8 mouse cellular contexts compared by ENCODE assay signal in genomic region chrX:12839406-12840159, GRCm38 (mm10).
DNase-seq lines count a peak whose midpoint lies in the region; ATAC-seq and TF ChIP-seq lines count a peak whose summit lies in the region.

No protein-coding gene starts in this region.

- no peak for ATAC-seq in G1E (ENCODE audit: extremely low read depth, insufficient number of reproducible peaks, low FRiP score, poor library complexity, severe bottlenecking)
- ATAC-seq in forebrain, embryonic 11.5 days (replicated peaks; ENCODE audit: low FRiP score), result peak; percentile 84
- peak; percentile 31; the same call in 1 of the 2 replicates for ATAC-seq in lung, embryonic 14.5 days (ENCODE audit: insufficient read depth)
- peak; percentile 62 for ATAC-seq in neural tube, embryonic 14.5 days (ENCODE audit: low read depth)

- H3K9ac ChIP-seq in forebrain, embryonic 11.5 days (ENCODE audit: low read length), result peak overlapping the region; percentile 29; the same call in 1 of the 2 replicates
- H3K9ac ChIP-seq in lung, embryonic 14.5 days, result peak overlapping the region; percentile 20; the same call in 1 of the 2 replicates
- H3K9ac ChIP-seq in neural tube, embryonic 14.5 days (replicated peaks; ENCODE audit: low read depth, low read length), result no peak overlapping the region; the same call in 1 of the 2 replicates

- no peak overlapping the region for H3K4me3 ChIP-seq in G1E (ENCODE audit: low read depth, low read length)
- H3K4me3 ChIP-seq in forebrain, embryonic 11.5 days (ENCODE audit: low read depth, low read length), result peak overlapping the region; percentile 7; the same call in 1 of the 2 replicates
- H3K4me3 ChIP-seq in hindbrain, embryonic 10.5 days, result peak overlapping the region; percentile 42
- peak overlapping the region; percentile 51 for H3K4me3 ChIP-seq in layer of hippocampus, adult 2 months
- peak overlapping the region; percentile 27 for H3K4me3 ChIP-seq in lung, embryonic 14.5 days (ENCODE audit: low read depth, low read length)
- H3K4me3 ChIP-seq in neural tube, embryonic 14.5 days (ENCODE audit: low read depth, low read length), result peak overlapping the region; percentile 13; the same call in 1 of the 2 replicates

- H3K9me3 ChIP-seq in G1E (replicated peaks), result no peaks in the 10 kb centered on the region
- H3K9me3 ChIP-seq in forebrain, embryonic 11.5 days (ENCODE audit: control insufficient read depth, low read length), result no peaks in the 10 kb centered on the region
- no peaks in the 10 kb centered on the region for H3K9me3 ChIP-seq in hindbrain, embryonic 10.5 days
- H3K9me3 ChIP-seq in lung, embryonic 14.5 days (ENCODE audit: low read depth, low read length), result no peaks in the 10 kb centered on the region
- H3K9me3 ChIP-seq in neural tube, embryonic 14.5 days (ENCODE audit: control insufficient read depth, low read length), result no peaks in the 10 kb centered on the region

- peak overlapping the region; percentile 93 for H3K27ac ChIP-seq in forebrain, embryonic 11.5 days (ENCODE audit: low read depth, low read length)
- H3K27ac ChIP-seq in hindbrain, embryonic 10.5 days, result peak overlapping the region; percentile 88
- H3K27ac ChIP-seq in layer of hippocampus, adult 2 months, result peak overlapping the region; percentile 92
- peak overlapping the region; percentile 88 for H3K27ac ChIP-seq in lung, embryonic 14.5 days (ENCODE audit: low read depth)
- H3K27ac ChIP-seq in neural tube, embryonic 14.5 days (ENCODE audit: low read depth, low read length), result peak overlapping the region; percentile 85

- H3K36me3 ChIP-seq in G1E (replicated peaks), result no peaks in the 10 kb centered on the region
- no peaks in the 10 kb centered on the region for H3K36me3 ChIP-seq in forebrain, embryonic 11.5 days (ENCODE audit: control insufficient read depth, insufficient read depth, low read length)
- H3K36me3 ChIP-seq in hindbrain, embryonic 10.5 days, result no peaks in the 10 kb centered on the region
- H3K36me3 ChIP-seq in lung, embryonic 14.5 days (ENCODE audit: insufficient read depth), result no peaks in the 10 kb centered on the region
- H3K36me3 ChIP-seq in neural tube, embryonic 14.5 days (ENCODE audit: control insufficient read depth, insufficient read depth, low read length), result no peaks in the 10 kb centered on the region

- TF ChIP-seq CTCF in G1E (IDR thresholded peaks at IDR 0.05; ENCODE audit: low read depth, low read length), result no peak
- peak; percentile 81 for TF ChIP-seq CTCF in layer of hippocampus, adult 2 months (conservative IDR thresholded peaks at IDR 0.05)
- peak; percentile 58 for TF ChIP-seq CTCF in lung, embryonic 14.5 days (IDR thresholded peaks at IDR 0.05; ENCODE audit: low read depth)

- peaks cover 2% of the 10 kb centered on the region; the same call in 1 of the 2 replicates for H3K27me3 ChIP-seq in G1E (ENCODE audit: insufficient read depth, low read length)
- no peaks in the 10 kb centered on the region for H3K27me3 ChIP-seq in forebrain, embryonic 11.5 days (ENCODE audit: control insufficient read depth, insufficient read depth, low read length)
- peaks cover 3% of the 10 kb centered on the region; the same call in 1 of the 2 replicates for H3K27me3 ChIP-seq in hindbrain, embryonic 10.5 days (ENCODE audit: insufficient read depth, poor library complexity, severe bottlenecking)
- no peaks in the 10 kb centered on the region for H3K27me3 ChIP-seq in lung, embryonic 14.5 days (ENCODE audit: insufficient read depth, low read length)
- H3K27me3 ChIP-seq in neural tube, embryonic 14.5 days (ENCODE audit: control insufficient read depth, insufficient read depth, low read length), result no peaks in the 10 kb centered on the region

- peak overlapping the region; percentile 39; the same call in 1 of the 2 replicates for H3K4me2 ChIP-seq in forebrain, embryonic 11.5 days (ENCODE audit: low read depth, low read length, severe bottlenecking)
- H3K4me2 ChIP-seq in lung, embryonic 14.5 days, result peak overlapping the region; percentile 57
- H3K4me2 ChIP-seq in neural tube, embryonic 14.5 days (ENCODE audit: low read depth, low read length), result peak overlapping the region; percentile 43

- H3K4me1 ChIP-seq in G1E (ENCODE audit: insufficient read depth, low read depth, low read length), result 0 out of 2 replicates have a peak, but pooled peaks cover 3% of the 10 kb centered on the region
- H3K4me1 ChIP-seq in forebrain, embryonic 11.5 days (replicated peaks; ENCODE audit: control insufficient read depth, insufficient read depth, low read length), result no peaks in the 10 kb centered on the region; the same call in 1 of the 2 replicates
- peaks cover 11% of the 10 kb centered on the region for H3K4me1 ChIP-seq in hindbrain, embryonic 10.5 days (replicated peaks)
- H3K4me1 ChIP-seq in lung, embryonic 14.5 days (ENCODE audit: insufficient read depth), result no peaks in the 10 kb centered on the region
- H3K4me1 ChIP-seq in neural tube, embryonic 14.5 days (ENCODE audit: control insufficient read depth, insufficient read depth, low read length), result no peaks in the 10 kb centered on the region

- peak; percentile 10 for DNase-seq in G1E (ENCODE audit: low spot score)
- DNase-seq in brain, embryonic 18.5 days (ENCODE audit: low read depth, low spot score), result peak; percentile 78
- DNase-seq in forebrain, embryonic 11.5 days (ENCODE audit: low spot score), result peak; percentile 63
- peak; percentile 46 for DNase-seq in hindbrain, embryonic 10.5 days (ENCODE audit: low spot score)
- DNase-seq in layer of hippocampus, adult 2 months (ENCODE audit: low spot score in 2 of 2), result peak; percentile 28 to 66
- peak; percentile 87 for DNase-seq in lung, embryonic 14.5 days
- no peak for DNase-seq in urinary bladder, postnatal 4 days (ENCODE audit: low spot score in 2 of 2)

- 14% methylated on average over 11 of the region's 11 CpGs for WGBS in forebrain, embryonic 11.5 days
- WGBS in hindbrain, embryonic 10.5 days, result 18% methylated on average over 11 of the region's 11 CpGs
- 18% methylated on average over 11 of the region's 11 CpGs for whole genome bisulfite sequencing in lung, embryonic 14.5 days
- WGBS in neural tube, embryonic 14.5 days, result 24% methylated on average over 11 of the region's 11 CpGs

Comparison
In these comparisons a context has a peak if more than half of its experiments do, and no peak if none do; other contexts are left out.
1. DNase-seq: peak in G1E (single experiment), brain, embryonic 18.5 days (single experiment), forebrain, embryonic 11.5 days (single experiment), hindbrain, embryonic 10.5 days (single experiment), layer of hippocampus, adult 2 months (2 of 2) and lung, embryonic 14.5 days (single experiment); none in urinary bladder, postnatal 4 days (0 of 2).
2. Peak in every context shown above with its lines, with median percentiles within 50 percentile points of each other: H3K27ac ChIP-seq and H3K4me2 ChIP-seq.